Mouse (Mus musculus): ENCODE results near the gene Srsf10. TPM values are rescaled to one million over a fixed set of nuclear protein-coding genes. Genes with fewer than 3 reads are reported as not detected.

Srsf10 gene
- total RNA-seq, 1 experiment, result 178 TPM

GRCm38 (mm10) chr4:135850411-135851095, 5.0 kb upstream of the Srsf10 start:
- no peak for DNase-seq (ENCODE audit: low read depth, low spot score)
- H3K9ac ChIP-seq (ENCODE audit: insufficient read depth, low read depth, low read length, poor library complexity, severe bottlenecking), result no peak overlapping the region
- H3K4me3 ChIP-seq (ENCODE audit: insufficient read depth in 1 of 2, low read depth in 1 of 2, low read length in 2 of 2, poor library complexity in 1 of 2, severe bottlenecking in 1 of 2), result no peak overlapping the region
- no peaks in the 10 kb centered on the region for H3K9me3 ChIP-seq (ENCODE audit: control insufficient read depth, insufficient read depth, low read depth, low read length)
- no peak for TF ChIP-seq ZC3H11A (IDR thresholded peaks at IDR 0.05; ENCODE audit: borderline replicate concordance, low read depth, low read length)
- no peak overlapping the region for H3K27ac ChIP-seq (ENCODE audit: insufficient read depth, low read depth, low read length, poor library complexity, severe bottlenecking)
- H3K36me3 ChIP-seq (ENCODE audit: control insufficient read depth, insufficient read depth, low read length, poor library complexity, severe bottlenecking), result no peaks in the 10 kb centered on the region
- peaks cover 0 to 4% of the 10 kb centered on the region in 2 experiments; a peak in 1 of 4 replicates for H3K4me1 ChIP-seq (ENCODE audit: control insufficient read depth in 2 of 2, insufficient read depth in 2 of 2, low read length in 2 of 2, poor library complexity in 1 of 2)
- in situ Hi-C loops (cut with MboI; ENCODE audit: low sequenced_read_pairs in 2 of 2, unreplicated experiment in 2 of 2), result no loop called here

- Histone ChIP-seq H3K4me1 (ENCODE audit: control insufficient read depth in 2 of 2, insufficient read depth in 2 of 2, low read length in 2 of 2, poor library complexity in 1 of 2) (peaks cover 0 to 4% of the 10 kb centered on the region in 2 experiments; a peak in 1 of 4 replicates), H3K9ac (ENCODE audit: insufficient read depth, low read depth, low read length, poor library complexity, severe bottlenecking) (no peak overlapping the region), H3K4me3 (ENCODE audit: insufficient read depth in 1 of 2, low read depth in 1 of 2, low read length in 2 of 2, poor library complexity in 1 of 2, severe bottlenecking in 1 of 2) (no peak overlapping the region), H3K36me3 (ENCODE audit: control insufficient read depth, insufficient read depth, low read length, poor library complexity, severe bottlenecking) (no peaks in the 10 kb centered on the region), H3K27ac (ENCODE audit: insufficient read depth, low read depth, low read length, poor library complexity, severe bottlenecking) (no peak overlapping the region), H3K9me3 (ENCODE audit: control insufficient read depth, insufficient read depth, low read depth, low read length) (no peaks in the 10 kb centered on the region)
- TF ChIP-seq ZNF384 (IDR thresholded peaks at IDR 0.05; ENCODE audit: low read depth, low read length) (no peak), HCFC1 (IDR thresholded peaks at IDR 0.05; ENCODE audit: borderline replicate concordance, insufficient read depth, low read length) (no peak), ZC3H11A (IDR thresholded peaks at IDR 0.05; ENCODE audit: borderline replicate concordance, low read depth, low read length) (no peak)
- no peak for DNase-seq (ENCODE audit: low read depth, low spot score)
- in situ Hi-C loops (cut with MboI; ENCODE audit: low sequenced_read_pairs in 2 of 2, unreplicated experiment in 2 of 2), result no loop called here
These were observed 3.6 kb upstream of the Srsf10 start for GRCm38 (mm10) chr4:135851942-135852341.

DNA sequence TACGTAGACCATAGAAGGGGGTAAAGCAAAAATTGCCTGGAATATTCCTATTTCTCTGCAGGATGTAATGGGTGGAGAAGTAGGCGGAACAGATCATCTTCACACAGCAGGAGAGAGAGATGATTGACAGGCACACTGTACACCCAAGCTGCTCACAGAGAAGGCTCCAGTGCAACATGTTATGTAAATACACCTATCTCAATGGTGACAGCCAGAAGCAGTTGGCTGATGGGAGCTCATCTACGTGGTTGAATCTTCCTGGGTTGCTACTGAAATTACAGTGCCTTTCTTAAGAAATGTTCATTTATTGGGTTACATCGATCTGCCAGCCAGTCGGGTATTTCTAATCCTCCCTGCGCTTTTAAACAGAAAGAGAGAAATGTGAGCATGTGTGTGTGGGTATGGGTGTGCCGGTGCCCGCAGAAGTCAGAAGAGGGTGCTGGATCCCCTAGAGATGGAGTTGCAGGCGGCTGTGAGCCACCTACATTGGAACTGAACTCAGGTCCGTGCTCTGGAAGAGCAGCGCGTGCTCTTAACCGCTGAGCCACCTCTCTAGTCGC, 1.5 kb upstream of the Srsf10 start:
- TF ChIP-seq HCFC1 (IDR thresholded peaks at IDR 0.05; ENCODE audit: borderline replicate concordance, insufficient read depth, low read length) (no peak), CHD2 (IDR thresholded peaks at IDR 0.05; ENCODE audit: low read depth, low read length) (no peak), ZC3H11A (IDR thresholded peaks at IDR 0.05; ENCODE audit: borderline replicate concordance, low read depth, low read length) (no peak), ZNF384 (IDR thresholded peaks at IDR 0.05; ENCODE audit: low read depth, low read length) (no peak), MAFK (IDR thresholded peaks at IDR 0.05; ENCODE audit: insufficient read depth, low read depth, low read length) (no peak)
- H3K9me3 ChIP-seq (ENCODE audit: control insufficient read depth, insufficient read depth, low read depth, low read length), result no peaks in the 10 kb centered on the region
- H3K36me3 ChIP-seq (ENCODE audit: control insufficient read depth, insufficient read depth, low read length, poor library complexity, severe bottlenecking), result no peaks in the 10 kb centered on the region
- H3K9ac ChIP-seq (ENCODE audit: insufficient read depth, low read depth, low read length, poor library complexity, severe bottlenecking), result peak overlapping the region; percentile 97; the same call in 1 of the 2 replicates
- peaks cover 4 to 6% of the 10 kb centered on the region in 2 experiments; a peak in 3 of 4 replicates for H3K4me1 ChIP-seq (ENCODE audit: control insufficient read depth in 2 of 2, insufficient read depth in 2 of 2, low read length in 2 of 2, poor library complexity in 1 of 2)
- H3K4me3 ChIP-seq (ENCODE audit: insufficient read depth in 1 of 2, low read depth in 1 of 2, low read length in 2 of 2, poor library complexity in 1 of 2, severe bottlenecking in 1 of 2), result peak overlapping the region; percentile 44 to 88; a peak in 1 of 4 replicates
- in situ Hi-C loops (cut with MboI; ENCODE audit: low sequenced_read_pairs in 2 of 2, unreplicated experiment in 2 of 2), result no loop called here
- no peak for DNase-seq (ENCODE audit: low read depth, low spot score)
- no peak overlapping the region; the same call in 1 of the 2 replicates for H3K27ac ChIP-seq (ENCODE audit: insufficient read depth, low read depth, low read length, poor library complexity, severe bottlenecking)

DNA sequence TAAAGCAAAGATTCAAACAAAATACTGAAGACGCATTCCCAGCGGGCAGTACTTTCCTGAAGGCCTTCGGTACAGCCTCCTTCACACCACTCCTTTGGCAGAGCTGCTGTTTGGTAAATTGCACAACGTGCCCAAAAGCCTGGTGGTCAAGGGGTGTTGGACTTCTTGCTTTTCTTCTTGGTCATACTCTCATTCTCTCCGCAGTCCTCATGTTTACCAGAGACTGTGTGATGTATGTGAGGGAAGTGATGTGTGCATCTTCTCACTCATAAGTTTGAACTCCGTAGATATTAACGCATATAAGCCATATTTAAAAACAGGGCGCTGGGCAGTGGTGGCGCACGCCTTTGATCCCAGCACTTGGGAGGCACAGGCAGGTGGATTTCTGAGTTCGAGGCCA, 917 bp upstream of the Srsf10 start:
- in situ Hi-C loops (cut with MboI; ENCODE audit: low sequenced_read_pairs in 2 of 2, unreplicated experiment in 2 of 2), result no loop called here
- Histone ChIP-seq H3K9me3 (ENCODE audit: control insufficient read depth, insufficient read depth, low read depth, low read length) (no peaks in the 10 kb centered on the region), H3K4me3 (ENCODE audit: insufficient read depth in 1 of 2, low read depth in 1 of 2, low read length in 2 of 2, poor library complexity in 1 of 2, severe bottlenecking in 1 of 2) (peak overlapping the region; percentile 83 to 88), H3K27ac (ENCODE audit: insufficient read depth, low read depth, low read length, poor library complexity, severe bottlenecking) (peak overlapping the region; percentile 97; the same call in 1 of the 2 replicates), H3K4me1 (ENCODE audit: control insufficient read depth in 2 of 2, insufficient read depth in 2 of 2, low read length in 2 of 2, poor library complexity in 1 of 2) (peaks cover 4 to 6% of the 10 kb centered on the region in 2 experiments; a peak in 3 of 4 replicates), H3K36me3 (ENCODE audit: control insufficient read depth, insufficient read depth, low read length, poor library complexity, severe bottlenecking) (no peaks in the 10 kb centered on the region; the same call in 1 of the 2 replicates), H3K9ac (ENCODE audit: insufficient read depth, low read depth, low read length, poor library complexity, severe bottlenecking) (peak overlapping the region; percentile 97)
- no peak for DNase-seq (ENCODE audit: low read depth, low spot score)
- TF ChIP-seq CHD2 (IDR thresholded peaks at IDR 0.05; ENCODE audit: low read depth, low read length) (no peak), ZNF384 (IDR thresholded peaks at IDR 0.05; ENCODE audit: low read depth, low read length) (no peak)

- H3K36me3 ChIP-seq (ENCODE audit: control insufficient read depth, insufficient read depth, low read length, poor library complexity, severe bottlenecking), result no peaks in the 10 kb centered on the region; the same call in none of the 2 replicates
- TF ChIP-seq ZNF384 (IDR thresholded peaks at IDR 0.05; ENCODE audit: low read depth, low read length) (no peak), HCFC1 (IDR thresholded peaks at IDR 0.05; ENCODE audit: borderline replicate concordance, insufficient read depth, low read length) (no peak), ZC3H11A (IDR thresholded peaks at IDR 0.05; ENCODE audit: borderline replicate concordance, low read depth, low read length) (no peak), CHD2 (IDR thresholded peaks at IDR 0.05; ENCODE audit: low read depth, low read length) (no peak), MAFK (IDR thresholded peaks at IDR 0.05; ENCODE audit: insufficient read depth, low read depth, low read length) (no peak)
- peak; percentile 46 for DNase-seq (ENCODE audit: low read depth, low spot score)
- H3K9me3 ChIP-seq (ENCODE audit: control insufficient read depth, insufficient read depth, low read depth, low read length), result no peaks in the 10 kb centered on the region
- peak overlapping the region; percentile 97 for H3K27ac ChIP-seq (ENCODE audit: insufficient read depth, low read depth, low read length, poor library complexity, severe bottlenecking)
- H3K4me3 ChIP-seq (ENCODE audit: insufficient read depth in 1 of 2, low read depth in 1 of 2, low read length in 2 of 2, poor library complexity in 1 of 2, severe bottlenecking in 1 of 2), result peak overlapping the region; percentile 83 to 88
- H3K9ac ChIP-seq (ENCODE audit: insufficient read depth, low read depth, low read length, poor library complexity, severe bottlenecking), result peak overlapping the region; percentile 97
- in situ Hi-C loops (cut with MboI; ENCODE audit: low sequenced_read_pairs in 2 of 2, unreplicated experiment in 2 of 2), result no loop called here
- H3K4me1 ChIP-seq (ENCODE audit: control insufficient read depth in 2 of 2, insufficient read depth in 2 of 2, low read length in 2 of 2, poor library complexity in 1 of 2), result peaks cover 4 to 8% of the 10 kb centered on the region in 2 experiments; a peak in 3 of 4 replicates
These were observed 467 bp upstream of the Srsf10 start for GRCm38 (mm10) chr4:135855080-135855479.

Measured in ES-E14 (cell line).